Mouse (Mus musculus): Measurements from ENCODE around the gene Efna4. TPM values are rescaled to one million over a fixed set of nuclear protein-coding genes. Genes with fewer than 3 reads are reported as not detected.

Gene Efna4
- polyA plus RNA-seq, 1 experiment from 2014 or later: 21.9 TPM

GRCm38 (mm10) chr3:89321183-89322130 lies 16.4 kb downstream of the Efna4 start:
- Histone ChIP-seq H3K9me3 (replicated peaks) (no peaks in the 10 kb centered on the region), H3K4me1 (peaks cover 61% of the 10 kb centered on the region), H3K4me3 (peak overlapping the region; percentile 66), H3K27ac (replicated peaks) (peak overlapping the region; percentile 81), H3K36me3 (no peaks in the 10 kb centered on the region), H3K27me3 (ENCODE audit: low read depth, poor library complexity, severe bottlenecking) (peaks cover 99% of the 10 kb centered on the region)
- DNase-seq (ENCODE audit: low spot score): peak; percentile 56
- WGBS: 1% methylated on average over 66 of the region's 66 CpGs

DNA sequence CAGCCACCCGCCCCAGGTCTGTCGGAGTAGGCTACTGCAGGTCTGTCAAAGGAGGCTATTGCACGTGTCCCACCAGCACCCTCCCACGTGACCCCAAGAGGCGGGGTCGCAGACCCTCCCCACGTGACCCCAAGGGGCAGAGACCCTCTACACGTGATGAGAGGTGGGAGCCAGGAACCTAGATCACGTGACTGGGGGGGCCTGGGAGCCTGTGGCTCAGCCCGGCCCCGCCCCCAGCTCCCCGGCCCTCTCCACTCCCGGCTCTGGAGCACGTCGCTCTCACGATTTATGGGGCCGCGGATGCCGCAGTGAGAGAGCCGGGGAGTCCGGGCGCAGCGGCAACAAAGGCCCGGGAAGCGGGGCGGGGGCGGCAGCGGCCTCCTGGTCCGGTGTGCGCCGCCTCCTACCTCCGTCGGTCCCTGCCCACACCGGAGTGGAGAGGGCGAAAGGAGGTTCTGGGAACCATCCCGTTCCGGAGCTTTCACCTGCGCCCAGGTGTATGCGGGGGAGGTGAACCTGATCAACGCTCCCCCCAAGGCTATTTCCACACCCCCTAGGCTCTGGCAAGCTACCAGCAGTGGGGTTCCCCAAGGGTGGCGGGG lies 17.1 kb downstream of the Efna4 start:
- H3K36me3 ChIP-seq: no peaks in the 10 kb centered on the region
- peak overlapping the region; percentile 81 for H3K27ac ChIP-seq (replicated peaks)
- no peaks in the 10 kb centered on the region for H3K9me3 ChIP-seq (replicated peaks)
- DNase-seq (ENCODE audit: low spot score): peak; percentile 73
- H3K27me3 ChIP-seq (ENCODE audit: low read depth, poor library complexity, severe bottlenecking): peaks cover 99% of the 10 kb centered on the region
- 1% methylated on average over 41 of the region's 41 CpGs for WGBS
- peaks cover 69% of the 10 kb centered on the region for H3K4me1 ChIP-seq
- peak overlapping the region; percentile 66 for H3K4me3 ChIP-seq

- DNase-seq (ENCODE audit: low spot score): peak; percentile 66
- H3K4me1 ChIP-seq: peaks cover 78% of the 10 kb centered on the region
- no peaks in the 10 kb centered on the region for H3K36me3 ChIP-seq
- WGBS: 4% methylated on average over 58 of the region's 58 CpGs
- H3K9me3 ChIP-seq (replicated peaks): no peaks in the 10 kb centered on the region
- peaks cover 99% of the 10 kb centered on the region for H3K27me3 ChIP-seq (ENCODE audit: low read depth, poor library complexity, severe bottlenecking)
- peak overlapping the region; percentile 56; the same call in 1 of the 2 replicates for H3K27ac ChIP-seq (replicated peaks)
- peak overlapping the region; percentile 66 for H3K4me3 ChIP-seq
Measured at GRCm38 (mm10) chr3:89319591-89320350, 18.1 kb downstream of the Efna4 start.

- 8% methylated on average over 21 of the region's 21 CpGs for WGBS
- H3K4me3 ChIP-seq: peak overlapping the region; percentile 66
Measured at GRCm38 (mm10) chr3:89318971-89319590, 18.7 kb downstream of the Efna4 start.

DNA sequence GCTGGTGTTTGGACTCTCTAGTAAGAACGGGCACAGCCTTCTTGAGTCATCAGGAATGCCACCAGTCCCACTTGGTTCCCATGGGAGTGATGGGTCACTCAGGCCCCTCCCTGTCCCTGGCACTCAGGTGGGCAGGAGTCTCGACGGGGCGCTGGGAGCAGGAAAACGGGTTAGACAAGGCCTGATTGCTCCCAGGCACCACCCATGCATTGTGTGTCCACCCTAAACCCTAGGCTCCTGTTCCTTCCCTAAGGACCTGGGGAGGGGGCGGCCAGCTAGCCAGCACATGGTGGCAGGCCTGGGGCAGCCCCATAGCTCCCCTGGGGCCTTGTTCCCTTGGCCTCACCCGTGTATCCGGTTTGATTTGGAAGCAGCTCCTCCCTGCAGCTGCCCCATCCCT lies 19.5 kb downstream of the Efna4 start:
- Histone ChIP-seq H3K9me3 (replicated peaks) (no peaks in the 10 kb centered on the region), H3K27ac (replicated peaks) (no peak overlapping the region), H3K36me3 (no peaks in the 10 kb centered on the region), H3K4me3 (no peak overlapping the region), H3K4me1 (peaks cover 80% of the 10 kb centered on the region), H3K27me3 (ENCODE audit: low read depth, poor library complexity, severe bottlenecking) (peaks cover 86% of the 10 kb centered on the region)
- DNase-seq (ENCODE audit: low spot score): no peak
- 77% methylated on average over 8 of the region's 8 CpGs for WGBS

More at GRCm38 (mm10) chr3:89318971-89319590, 18.7 kb downstream of the Efna4 start:
- Histone ChIP-seq H3K36me3 (no peaks in the 10 kb centered on the region), H3K4me1 (peaks cover 81% of the 10 kb centered on the region), H3K27ac (replicated peaks) (no peak overlapping the region), H3K27me3 (ENCODE audit: low read depth, poor library complexity, severe bottlenecking) (peaks cover 93% of the 10 kb centered on the region), H3K9me3 (replicated peaks) (no peaks in the 10 kb centered on the region)
- DNase-seq (ENCODE audit: low spot score): peak; percentile 45

- H3K4me1 ChIP-seq: peaks cover 69% of the 10 kb centered on the region
- peak overlapping the region; percentile 57; the same call in 1 of the 2 replicates for H3K4me3 ChIP-seq
- DNase-seq (ENCODE audit: low spot score): no peak
- peaks cover 80% of the 10 kb centered on the region for H3K27me3 ChIP-seq (ENCODE audit: low read depth, poor library complexity, severe bottlenecking)
- H3K36me3 ChIP-seq: no peaks in the 10 kb centered on the region
- H3K9me3 ChIP-seq (replicated peaks): no peaks in the 10 kb centered on the region
- no peak overlapping the region for H3K27ac ChIP-seq (replicated peaks)
- WGBS: 59% methylated on average over 5 of the region's 6 CpGs
Measured at GRCm38 (mm10) chr3:89317246-89317645, 20.6 kb downstream of the Efna4 start.

DNA sequence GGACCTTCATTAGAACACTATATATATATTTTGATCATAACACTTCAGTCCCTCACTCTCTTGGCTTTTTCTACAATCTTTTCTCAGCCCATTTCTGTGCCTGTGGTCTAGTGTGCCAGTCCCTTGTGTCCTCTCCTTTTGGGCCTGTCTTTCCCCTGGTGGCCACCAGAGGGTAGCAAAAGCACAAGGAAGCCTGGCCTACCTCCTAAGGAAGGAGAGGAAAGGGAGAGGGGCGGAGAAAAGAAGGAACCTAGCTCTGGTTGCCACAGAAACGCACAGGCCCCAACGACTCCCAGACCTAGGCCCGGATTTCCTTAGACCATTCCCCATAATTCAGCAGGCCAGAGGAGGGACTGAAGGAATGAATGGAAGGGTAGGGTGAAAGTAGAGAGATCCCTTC lies 21.0 kb downstream of the Efna4 start:
- no peak overlapping the region for H3K27ac ChIP-seq (replicated peaks)

GRCm38 (mm10) chr3:89315930-89316831 lies 21.6 kb downstream of the Efna4 start:
- peaks cover 69% of the 10 kb centered on the region for H3K27me3 ChIP-seq (ENCODE audit: low read depth, poor library complexity, severe bottlenecking)
- peak overlapping the region; percentile 57 for H3K4me3 ChIP-seq
- peaks cover 59% of the 10 kb centered on the region for H3K4me1 ChIP-seq
- H3K36me3 ChIP-seq: no peaks in the 10 kb centered on the region
- no peak for DNase-seq (ENCODE audit: low spot score)
- H3K9me3 ChIP-seq (replicated peaks): peaks cover 3% of the 10 kb centered on the region; the same call in 1 of the 2 replicates
- peak overlapping the region; percentile 84 for H3K27ac ChIP-seq (replicated peaks)
- WGBS: 8% methylated on average over 40 of the region's 40 CpGs

More for the DNA sequence above, 21.0 kb downstream of the Efna4 start:
- DNase-seq (ENCODE audit: low spot score): peak; percentile 88
- peaks cover 65% of the 10 kb centered on the region for H3K4me1 ChIP-seq
- peak overlapping the region; percentile 57 for H3K4me3 ChIP-seq
- no peaks in the 10 kb centered on the region for H3K36me3 ChIP-seq
- H3K27me3 ChIP-seq (ENCODE audit: low read depth, poor library complexity, severe bottlenecking): peaks cover 76% of the 10 kb centered on the region
- WGBS: 0% methylated on average over 4 of the region's 4 CpGs
- H3K9me3 ChIP-seq (replicated peaks): no peaks in the 10 kb centered on the region

DNA sequence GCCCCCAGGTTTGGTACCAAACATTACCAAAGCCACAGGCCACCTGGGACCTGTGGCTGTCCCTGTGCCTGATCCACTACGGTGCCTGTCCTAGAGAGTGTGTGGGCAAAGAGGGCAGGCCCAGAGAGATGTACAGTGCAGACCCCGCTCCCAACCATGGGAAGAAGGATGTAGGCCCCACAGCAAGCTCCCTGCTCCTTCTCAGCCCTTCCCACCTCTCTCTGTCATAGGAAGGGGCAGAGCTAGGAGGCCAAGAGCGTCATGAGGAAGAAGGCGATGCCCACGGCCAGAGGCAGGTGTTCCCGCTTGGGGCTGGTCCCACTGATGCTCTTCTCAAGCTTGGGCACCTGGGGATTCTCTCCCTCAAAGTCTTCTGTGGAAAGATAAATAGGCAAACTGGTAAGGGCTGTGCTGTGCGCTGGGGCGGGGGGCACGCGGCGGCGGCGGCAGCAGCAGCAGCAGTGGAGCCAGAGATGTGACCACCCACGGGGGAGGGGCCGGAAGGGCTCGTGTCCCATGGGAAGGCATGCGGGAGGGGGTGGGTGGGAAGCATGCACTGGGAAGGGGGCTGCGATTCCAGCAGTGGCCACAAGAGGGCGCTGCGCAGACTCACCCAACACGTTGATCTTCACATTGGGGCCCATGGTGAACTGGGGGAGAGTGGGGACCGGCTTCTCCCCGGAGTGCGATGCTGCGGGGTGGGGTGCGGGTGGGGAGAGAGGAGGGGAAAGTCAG lies 22.5 kb downstream of the Efna4 start:
- H3K4me1 ChIP-seq: peaks cover 51% of the 10 kb centered on the region
- peak overlapping the region; percentile 57 for H3K4me3 ChIP-seq
- WGBS: 6% methylated on average over 26 of the region's 26 CpGs
- peak overlapping the region; percentile 84 for H3K27ac ChIP-seq (replicated peaks)
- H3K27me3 ChIP-seq (ENCODE audit: low read depth, poor library complexity, severe bottlenecking): peaks cover 61% of the 10 kb centered on the region
- DNase-seq (ENCODE audit: low spot score): peak; percentile 89
- no peaks in the 10 kb centered on the region for H3K36me3 ChIP-seq
- peaks cover 5% of the 10 kb centered on the region; the same call in 1 of the 2 replicates for H3K9me3 ChIP-seq (replicated peaks)

- peaks cover 5% of the 10 kb centered on the region; the same call in 1 of the 2 replicates for H3K9me3 ChIP-seq (replicated peaks)
- H3K4me1 ChIP-seq: peaks cover 45% of the 10 kb centered on the region
- H3K4me3 ChIP-seq: peak overlapping the region; percentile 57
- no peak for DNase-seq (ENCODE audit: low spot score)
- no peaks in the 10 kb centered on the region for H3K36me3 ChIP-seq
- 48% methylated on average over 2 of the region's 2 CpGs for WGBS
- H3K27me3 ChIP-seq (ENCODE audit: low read depth, poor library complexity, severe bottlenecking): peaks cover 55% of the 10 kb centered on the region
- peak overlapping the region; percentile 84 for H3K27ac ChIP-seq (replicated peaks)
Measured at GRCm38 (mm10) chr3:89314791-89315190, 23.0 kb downstream of the Efna4 start.

- Histone ChIP-seq H3K4me1 (peaks cover 40% of the 10 kb centered on the region), H3K27me3 (ENCODE audit: low read depth, poor library complexity, severe bottlenecking) (peaks cover 51% of the 10 kb centered on the region), H3K9me3 (replicated peaks) (peaks cover 5% of the 10 kb centered on the region; the same call in 1 of the 2 replicates), H3K27ac (replicated peaks) (no peak overlapping the region), H3K4me3 (no peak overlapping the region), H3K36me3 (no peaks in the 10 kb centered on the region)
- no peak for DNase-seq (ENCODE audit: low spot score)
- 76% methylated on average over 5 of the region's 5 CpGs for WGBS
Measured at GRCm38 (mm10) chr3:89314340-89314739, 23.5 kb downstream of the Efna4 start.
